In genomic region chr1:138044196-138044945, GRCm38 (mm10) we compare ENCODE assay signal across 8 mouse cellular contexts.
A peak's percentile ranks its signal among the peaks of the same experiment; 100 is the strongest.
DNase-seq lines count a peak whose midpoint lies in the region; ATAC-seq and TF ChIP-seq lines count a peak whose summit lies in the region.

No protein-coding gene starts in this region.

- intact Hi-C loops in left cerebral cortex, postnatal 14 days (cut with DNase I) = loop anchor here (2.0 to 10.0 kb wide), 3 partner anchors 144 to 1490 kb away; no protein-coding TSS in a partner anchor

- H3K27ac ChIP-seq in intestine, postnatal 0 days (ENCODE audit: low read depth, low read length) = no peak overlapping the region
- no peak overlapping the region for H3K27ac ChIP-seq in midbrain, embryonic 14.5 days (replicated peaks; ENCODE audit: low read depth, low read length)

- H3K4me1 ChIP-seq in intestine, postnatal 0 days (replicated peaks; ENCODE audit: control insufficient read depth, insufficient read depth, low read length) = no peaks in the 10 kb centered on the region
- H3K4me1 ChIP-seq in midbrain, embryonic 14.5 days (ENCODE audit: control insufficient read depth, insufficient read depth, low read length) = 0 out of 2 replicates have a peak, but pooled peaks cover 5% of the 10 kb centered on the region

- peak; percentile 82 for TF ChIP-seq CTCF in intestine, postnatal 0 days (IDR thresholded peaks at IDR 0.05; ENCODE audit: low read depth)

- H3K4me3 ChIP-seq in intestine, postnatal 0 days (ENCODE audit: low read depth, low read length) = no peak overlapping the region
- H3K4me3 ChIP-seq in midbrain, embryonic 14.5 days (replicated peaks; ENCODE audit: low read depth, low read length) = no peak overlapping the region

- no peaks in the 10 kb centered on the region for H3K9me3 ChIP-seq in intestine, postnatal 0 days (ENCODE audit: control insufficient read depth)
- H3K9me3 ChIP-seq in midbrain, embryonic 14.5 days (ENCODE audit: control insufficient read depth, low read length) = no peaks in the 10 kb centered on the region

- no peak overlapping the region for H3K4me2 ChIP-seq in intestine, postnatal 0 days (replicated peaks; ENCODE audit: low read depth)
- no peak overlapping the region for H3K4me2 ChIP-seq in midbrain, embryonic 14.5 days (ENCODE audit: low read length)

- peak; percentile 99 for ATAC-seq in granulocyte monocyte progenitor cell, adult 5-6 weeks (replicated peaks; ENCODE audit: poor library complexity, severe bottlenecking)
- ATAC-seq in intestine, postnatal 0 days = peak; percentile 68
- ATAC-seq in midbrain, embryonic 14.5 days (ENCODE audit: low FRiP score, low TSS enrichment) = peak; percentile 67

- H3K36me3 ChIP-seq in intestine, postnatal 0 days (ENCODE audit: control insufficient read depth, insufficient read depth) = no peaks in the 10 kb centered on the region
- no peaks in the 10 kb centered on the region for H3K36me3 ChIP-seq in midbrain, embryonic 14.5 days (ENCODE audit: control insufficient read depth, insufficient read depth, low read length)

- H3K27me3 ChIP-seq in intestine, postnatal 0 days (replicated peaks; ENCODE audit: control insufficient read depth, insufficient read depth, low read length) = no peaks in the 10 kb centered on the region
- no peaks in the 10 kb centered on the region for H3K27me3 ChIP-seq in midbrain, embryonic 14.5 days (ENCODE audit: control insufficient read depth, insufficient read depth, low read length)

- peak; percentile 38 to 62 for DNase-seq in urinary bladder, adult 18-20 months (ENCODE audit: low spot score in 2 of 2)
- no peak for DNase-seq in urinary bladder, adult 2 months (ENCODE audit: low spot score)
- DNase-seq in embryo, embryonic 10.5 days (ENCODE audit: low spot score) = peak; percentile 95
- DNase-seq in left cerebral cortex, postnatal 14 days (ENCODE audit: low spot score in 2 of 2) = peak; percentile 89 to 91
- DNase-seq in midbrain, embryonic 14.5 days = peak; percentile 96
- DNase-seq in spleen, adult 18-20 months = peak; percentile 9 to 68

- H3K9ac ChIP-seq in intestine, postnatal 0 days (ENCODE audit: low read depth, low read length) = no peak overlapping the region
- H3K9ac ChIP-seq in midbrain, embryonic 14.5 days (replicated peaks; ENCODE audit: low read length) = no peak overlapping the region; the same call in 1 of the 2 replicates

- 36% methylated on average over 10 of the region's 10 CpGs for WGBS in intestine, postnatal 0 days
- WGBS in midbrain, embryonic 14.5 days = 37% methylated on average over 10 of the region's 10 CpGs
